Mouse (Mus musculus) stomach, embryonic 16.5 days (tissue): ENCODE data around the gene Top1. TPM values are rescaled to one million over a fixed set of nuclear protein-coding genes. Genes with fewer than 3 reads are reported as not detected.

Experiments used
- ATAC-seq: fragments of 200-750 bp; cut with Nextera tagmentation; 2 replicates; pipeline ENCODE4 v1.8.0; 2017; ENCODE audit warnings: moderate number of reproducible peaks, moderate TSS enrichment; ENCODE audit not compliant: insufficient read depth, low FRiP score
- H3K27ac ChIP-seq: fragments of 300-500 bp; sonication (generic); 2 replicates; pipeline ENCODE4 v1.5.1; 2014; ENCODE audit warnings: low read length
- H3K27me3 ChIP-seq: fragments of 300-500 bp; sonication (generic); 2 replicates; pipeline ENCODE4 v1.6.1; 2014; ENCODE audit warnings: low read length, control low read depth, mixed read lengths; ENCODE audit not compliant: control insufficient read depth, insufficient read depth
- H3K36me3 ChIP-seq: fragments of 300-500 bp; sonication (generic); 2 replicates; pipeline ENCODE4 v1.6.1; 2014; ENCODE audit warnings: low read length; ENCODE audit not compliant: control insufficient read depth, insufficient read depth
- H3K4me1 ChIP-seq: fragments of 300-500 bp; sonication (generic); 2 replicates; pipeline ENCODE4 v1.6.1; 2014; ENCODE audit warnings: low read length, control low read depth, mixed read lengths; ENCODE audit not compliant: control insufficient read depth, insufficient read depth
- H3K4me2 ChIP-seq: fragments of 300-500 bp; sonication (generic); 2 replicates; pipeline ENCODE4 v1.6.1; 2014; ENCODE audit warnings: low read depth, low read length, mixed read lengths
- H3K4me3 ChIP-seq: fragments of 300-500 bp; sonication (generic); replicated peaks from 2 replicates; pipeline ENCODE4 v1.5.1; 2014; ENCODE audit warnings: mild to moderate bottlenecking, low read length
- H3K9ac ChIP-seq: fragments of 300-500 bp; sonication (generic); 2 replicates; pipeline ENCODE4 v1.6.1; 2014; ENCODE audit warnings: low read length
- H3K9me3 ChIP-seq: fragments of 300-500 bp; sonication (generic); replicated peaks from 2 replicates; pipeline ENCODE4 v1.6.1; 2016; ENCODE audit warnings: low read length, control low read depth; ENCODE audit not compliant: control insufficient read depth
- WGBS: fragments of 180-500 bp; shearing (Covaris S2); extraction: QIAGEN DNeasy Blood & Tissue Kit; methylation state at CpG from one replicate; pipeline ENCODE4 v1.1.7; 2014; 5-methylcytosine and 5-hydroxymethylcytosine counted together
- polyA plus RNA-seq: library from polyadenylated mRNA; unstranded; fragments of >200 nt; fragmentation: Nextera tagmentation; extraction: Ambion mirVana; gene quantifications from 2 replicates; pipeline ENCODE4 v1.2.1, GENCODE M21; 2015

Top1 gene
- polyA plus RNA-seq, 1 experiment from 2014 or later, result 64.1 TPM

- H3K36me3 ChIP-seq, result peaks cover 12% of the 10 kb centered on the region
- H3K9me3 ChIP-seq, result no peaks in the 10 kb centered on the region
- no peaks in the 10 kb centered on the region for H3K4me1 ChIP-seq
- H3K9ac ChIP-seq, result no peak overlapping the region
- H3K4me3 ChIP-seq, result no peak overlapping the region
- H3K27me3 ChIP-seq, result no peaks in the 10 kb centered on the region
- H3K4me2 ChIP-seq, result no peak overlapping the region
- 90% methylated on average over 4 of the region's 4 CpGs for WGBS
- ATAC-seq, result no peak
- H3K27ac ChIP-seq, result no peak overlapping the region
Measured at GRCm38 (mm10) chr2:160723613-160724375, 78.1 kb downstream of the Top1 start.

- H3K9me3 ChIP-seq, result no peaks in the 10 kb centered on the region
- no peak overlapping the region for H3K9ac ChIP-seq
- no peak overlapping the region for H3K4me2 ChIP-seq
- no peaks in the 10 kb centered on the region for H3K4me1 ChIP-seq
- ATAC-seq, result no peak
- no peak overlapping the region for H3K27ac ChIP-seq
- no peaks in the 10 kb centered on the region for H3K27me3 ChIP-seq
- H3K4me3 ChIP-seq, result no peak overlapping the region
- H3K36me3 ChIP-seq, result peaks cover 11% of the 10 kb centered on the region
- WGBS, result 87% methylated on average over 5 of the region's 5 CpGs
Measured at GRCm38 (mm10) chr2:160724536-160724935, 78.8 kb downstream of the Top1 start.

GRCm38 (mm10) chr2:160725877-160726864 is 80.5 kb downstream of the Top1 start:
- WGBS, result 81% methylated on average over 6 of the region's 6 CpGs

GRCm38 (mm10) chr2:160728972-160729371 is 83.3 kb downstream of the Top1 start:
- Histone ChIP-seq H3K4me1 (peaks cover 22% of the 10 kb centered on the region), H3K9ac (no peak overlapping the region), H3K4me2 (no peak overlapping the region), H3K36me3 (0 out of 2 replicates have a peak, but pooled peaks cover 5% of the 10 kb centered on the region), H3K4me3 (no peak overlapping the region), H3K27ac (no peak overlapping the region), H3K27me3 (no peaks in the 10 kb centered on the region), H3K9me3 (no peaks in the 10 kb centered on the region)
- no peak for ATAC-seq
- 91% methylated on average over 3 of the region's 3 CpGs for WGBS

More at GRCm38 (mm10) chr2:160725877-160726864, 80.5 kb downstream of the Top1 start:
- Histone ChIP-seq H3K27me3 (no peaks in the 10 kb centered on the region), H3K27ac (no peak overlapping the region), H3K9ac (no peak overlapping the region), H3K9me3 (no peaks in the 10 kb centered on the region), H3K4me2 (no peak overlapping the region), H3K4me3 (no peak overlapping the region), H3K36me3 (peaks cover 8% of the 10 kb centered on the region; the same call in 1 of the 2 replicates), H3K4me1 (peaks cover 4% of the 10 kb centered on the region)
- ATAC-seq, result no peak

- Histone ChIP-seq H3K27me3 (no peaks in the 10 kb centered on the region), H3K27ac (no peak overlapping the region), H3K9ac (no peak overlapping the region), H3K4me2 (no peak overlapping the region), H3K4me3 (no peak overlapping the region), H3K9me3 (no peaks in the 10 kb centered on the region), H3K36me3 (0 out of 2 replicates have a peak, but pooled peaks cover 3% of the 10 kb centered on the region), H3K4me1 (peaks cover 27% of the 10 kb centered on the region)
- WGBS, result 86% methylated on average over 2 of the region's 2 CpGs
- ATAC-seq, result no peak
Measured at GRCm38 (mm10) chr2:160729436-160729835, 83.7 kb downstream of the Top1 start.

- Histone ChIP-seq H3K9ac (peak overlapping the region; percentile 88), H3K4me3 (peak overlapping the region; percentile 79), H3K4me1 (peaks cover 33% of the 10 kb centered on the region), H3K36me3 (0 out of 2 replicates have a peak, but pooled peaks cover 5% of the 10 kb centered on the region), H3K4me2 (peak overlapping the region; percentile 90), H3K27ac (no peak overlapping the region), H3K27me3 (no peaks in the 10 kb centered on the region), H3K9me3 (no peaks in the 10 kb centered on the region)
- WGBS, result 20% methylated on average over 17 of the region's 17 CpGs
- ATAC-seq, result no peak
Measured at GRCm38 (mm10) chr2:160729851-160730796, 84.4 kb downstream of the Top1 start.

- H3K27ac ChIP-seq, result peak overlapping the region; percentile 91; the same call in 1 of the 2 replicates
- WGBS, result 5% methylated on average over 19 of the region's 19 CpGs
- H3K27me3 ChIP-seq, result no peaks in the 10 kb centered on the region
Measured at GRCm38 (mm10) chr2:160730797-160731116, 85.1 kb downstream of the Top1 start.

GRCm38 (mm10) chr2:160731117-160731838 is 85.6 kb downstream of the Top1 start, which contains the start of gene Plcg1:
Gene Plcg1, plus strand, starts transcription at chr2:160731300.
- ATAC-seq, result peak; percentile 95
- H3K9me3 ChIP-seq, result no peaks in the 10 kb centered on the region
- H3K9ac ChIP-seq, result peak within 1 kb of the TSS; percentile 88
- WGBS, result under 1% methylated on average over 89 of the region's 99 CpGs
- H3K36me3 ChIP-seq, result 0 out of 2 replicates have a peak, but pooled peaks cover 6% of the 10 kb centered on the region
- H3K27me3 ChIP-seq, result no peaks in the 10 kb centered on the region
- peak within 1 kb of the TSS; percentile 90 for H3K4me2 ChIP-seq
- H3K4me1 ChIP-seq, result peaks cover 39% of the 10 kb centered on the region
- peak within 1 kb of the TSS; percentile 91 for H3K27ac ChIP-seq
- H3K4me3 ChIP-seq, result peak within 1 kb of the TSS; percentile 79

More at GRCm38 (mm10) chr2:160730797-160731116, 85.1 kb downstream of the Top1 start:
- Histone ChIP-seq H3K4me1 (peaks cover 34% of the 10 kb centered on the region), H3K9ac (peak overlapping the region; percentile 88), H3K4me3 (peak overlapping the region; percentile 79), H3K36me3 (0 out of 2 replicates have a peak, but pooled peaks cover 6% of the 10 kb centered on the region), H3K9me3 (no peaks in the 10 kb centered on the region), H3K4me2 (peak overlapping the region; percentile 90)
- no peak; the same call in none of the 2 replicates for ATAC-seq
